Mouse (Mus musculus) lung, adult 2 months (tissue): Measurements from ENCODE around the gene AC134908.4.

Experiments used
- CTCF ChIP-seq: fragments of 200-500 bp; IDR thresholded peaks from 2 replicates; pipeline ENCODE4 v1.5.1; 2011; ENCODE audit warnings: mild to moderate bottlenecking, low read length, control low read depth; ENCODE audit not compliant: insufficient read depth
- POLR2A ChIP-seq: fragments of 200-500 bp; IDR thresholded peaks from 2 replicates; pipeline ENCODE4 v1.6.1; 2011; ENCODE audit warnings: low read depth, mild to moderate bottlenecking, control low read depth, low read length, borderline replicate concordance; ENCODE audit errors: extremely low read depth

GRCm38 (mm10) chr17:25791843-25792527 is 3.5 kb downstream of the AC134908.4 start:
- TF ChIP-seq POLR2A (peak; percentile 73; the same call in 1 of the 2 replicates), CTCF (no peak)
